Mouse (Mus musculus) gastrocnemius, adult 18-20 months (tissue): ENCODE data around the gene Celf6. TPM values are rescaled to one million over a fixed set of nuclear protein-coding genes. Genes with fewer than 3 reads are reported as not detected.

Source experiments
- total RNA-seq, 2 experiments: library from RNA; stranded (reverse); gene quantifications; 2 replicates each; pipeline ENCODE4 v1.2.3; 2021

Celf6 gene
- total RNA-seq, 2 experiments from 2014 or later: not detected

Other genes starting within 250 kb of the Celf6 start
- 1 to 10 TPM; 5.0 TPM for gene Bbs4, start 224.4 kb upstream of the Celf6 start, total RNA-seq
- gene Arih1, start 91.3 kb upstream of the Celf6 start, total RNA-seq: 100 to 1,000 TPM in 1 of 2 experiments, 10 to 100 TPM in 1; 96.9 to 110 TPM
- 10 to 100 TPM; 32.4 to 42.0 TPM for gene Hexa, start 38.4 kb upstream of the Celf6 start, total RNA-seq
- gene Tmem202, start 38.1 kb upstream of the Celf6 start, total RNA-seq: under 1 TPM; 0.62 to 1.00 TPM
- 10 to 100 TPM; 24.2 to 24.7 TPM for gene Parp6, start 39.4 kb downstream of the Celf6 start, total RNA-seq
- gene Pkm, start 78.5 kb downstream of the Celf6 start, total RNA-seq: 1,000 to 10,000 TPM; 2,790 to 2,981 TPM
- under 1 TPM in 1 of 2 experiments, not detected in 1; 0.07 TPM for gene Gramd2, start 102.2 kb downstream of the Celf6 start, total RNA-seq
- 10 to 100 TPM; 10.3 to 11.8 TPM for gene Senp8, start 172.8 kb downstream of the Celf6 start, total RNA-seq
- gene Myo9a, start 173.0 kb downstream of the Celf6 start, total RNA-seq: 1 to 10 TPM; 7.4 to 7.5 TPM